Comparison of ENCODE assay signal across 12 mouse cellular contexts in the genomic region with DNA sequence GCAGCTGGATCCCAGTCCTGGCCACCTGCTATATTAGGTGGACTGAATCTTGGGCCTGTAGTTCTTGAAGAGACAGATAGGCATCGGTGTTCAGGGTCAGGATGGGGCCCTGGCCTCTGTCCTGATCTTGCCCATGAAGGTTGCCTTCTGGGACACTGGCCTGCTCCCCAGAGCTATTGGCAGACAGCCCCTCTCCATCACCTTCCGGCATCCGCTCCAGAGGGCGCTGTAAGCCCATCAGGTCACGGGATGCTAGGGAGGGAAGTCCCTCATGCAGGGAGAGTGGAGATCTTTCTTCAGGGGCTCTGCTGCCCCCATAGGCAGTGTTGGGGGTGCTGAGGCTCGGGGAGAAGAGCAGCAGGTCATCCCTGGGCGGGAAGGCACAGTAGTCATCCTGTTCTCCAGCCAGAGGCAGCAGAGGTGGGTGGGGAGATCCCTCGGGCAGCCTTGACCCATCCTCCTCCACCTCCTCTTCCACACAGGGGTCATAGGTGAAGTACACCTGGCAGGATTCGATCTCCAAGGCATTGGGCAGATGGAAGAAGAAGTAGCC. TPM values are rescaled to one million over a fixed set of nuclear protein-coding genes. Genes with fewer than 3 reads are reported as not detected.
DNase-seq lines count a peak whose midpoint lies in the region; ATAC-seq and TF ChIP-seq lines count a peak whose summit lies in the region.
"Had no signal": no experiment of that assay in that cellular context is flagged by ENCODE, and none has a peak within 500 bp of the region (broad histone marks: within the 10 kb centered on the region; RNA-seq: fewer than 3 reads in every experiment).

No protein-coding gene starts in this region.

- H3K4me3 ChIP-seq in heart, postnatal 0 days (ENCODE audit: low read depth, low read length): no peak overlapping the region
- no peak overlapping the region for H3K4me3 ChIP-seq in liver, embryonic 14.5 days (ENCODE audit: insufficient read depth in 1 of 2, low read depth in 2 of 2, low read length in 2 of 2)
- H3K4me3 ChIP-seq: neural tube, embryonic 15.5 days had no signal

- peak; percentile 20; the same call in 1 of the 2 replicates for TF ChIP-seq CTCF in heart, postnatal 0 days (IDR thresholded peaks at IDR 0.05; ENCODE audit: low read depth)
- TF ChIP-seq CTCF in liver, embryonic 14.5 days (IDR thresholded peaks at IDR 0.05; ENCODE audit: low read depth): peak; percentile 48

- no peak overlapping the region for H3K4me2 ChIP-seq in heart, postnatal 0 days (ENCODE audit: low read depth, low read length)
- H3K4me2 ChIP-seq in liver, embryonic 14.5 days (ENCODE audit: low read depth): no peak overlapping the region
- H3K4me2 ChIP-seq: neural tube, embryonic 15.5 days had no signal

- ATAC-seq in heart, postnatal 0 days (ENCODE audit: insufficient read depth, low read depth): no peak
- ATAC-seq in liver, embryonic 14.5 days (ENCODE audit: insufficient read depth): no peak

- H3K9me3 ChIP-seq in heart, postnatal 0 days (replicated peaks; ENCODE audit: control insufficient read depth, low read length): no peaks in the 10 kb centered on the region
- no peaks in the 10 kb centered on the region for H3K9me3 ChIP-seq in liver, embryonic 14.5 days (ENCODE audit: control insufficient read depth, low read length)
- H3K9me3 ChIP-seq: neural tube, embryonic 15.5 days had no signal

- TF ChIP-seq EP300 in heart, postnatal 0 days (IDR thresholded peaks at IDR 0.05; ENCODE audit: low read depth): no peak
- no peak for TF ChIP-seq EP300 in liver, embryonic 14.5 days (IDR thresholded peaks at IDR 0.05; ENCODE audit: low read depth)

- peaks cover 15% of the 10 kb centered on the region for H3K27me3 ChIP-seq in heart, postnatal 0 days (ENCODE audit: control insufficient read depth, insufficient read depth, low read length)
- no peaks in the 10 kb centered on the region for H3K27me3 ChIP-seq in liver, embryonic 14.5 days (ENCODE audit: control insufficient read depth, insufficient read depth, low read length)
- H3K27me3 ChIP-seq: neural tube, embryonic 15.5 days had no signal

- no peak for DNase-seq in heart, postnatal 0 days (ENCODE audit: low spot score)
- no peak for DNase-seq in heart, adult 8-10 months (ENCODE audit: low spot score)
- DNase-seq in lung, postnatal 10 days: peak; percentile 38
- no peak for DNase-seq in lung, postnatal 25 days (ENCODE audit: low spot score)
- peak; percentile 67 for DNase-seq in cerebellum, adult 9-10 months
- no peak for DNase-seq in liver, embryonic 14.5 days (ENCODE audit: low read depth in 3 of 3, low spot score in 3 of 3)
- DNase-seq in adipocyte (ENCODE audit: low spot score): no peak
- no peak for DNase-seq in gastrocnemius, postnatal 25 days
- DNase-seq: kidney, postnatal 10 days; lung, adult 2 months; midbrain, embryonic 14.5 days had no signal

- peaks cover 8% of the 10 kb centered on the region; the same call in 1 of the 2 replicates for H3K4me1 ChIP-seq in heart, postnatal 0 days (ENCODE audit: control insufficient read depth, insufficient read depth)
- 0 out of 4 replicates have a peak, but pooled peaks cover 0 to 2% of the 10 kb centered on the region in 2 experiments for H3K4me1 ChIP-seq in liver, embryonic 14.5 days (replicated peaks; ENCODE audit: control insufficient read depth in 2 of 2, insufficient read depth in 2 of 2, low read length in 1 of 2)
- H3K4me1 ChIP-seq: neural tube, embryonic 15.5 days had no signal

- no peaks in the 10 kb centered on the region for H3K36me3 ChIP-seq in heart, postnatal 0 days (replicated peaks; ENCODE audit: control insufficient read depth, insufficient read depth, low read length)
- no peaks in the 10 kb centered on the region for H3K36me3 ChIP-seq in liver, embryonic 14.5 days (replicated peaks; ENCODE audit: control insufficient read depth, insufficient read depth, low read depth)
- H3K36me3 ChIP-seq: neural tube, embryonic 15.5 days had no signal

- no peak overlapping the region for H3K9ac ChIP-seq in heart, postnatal 0 days (replicated peaks; ENCODE audit: low read depth, low read length)
- no peak overlapping the region for H3K9ac ChIP-seq in liver, embryonic 14.5 days (replicated peaks)
- H3K9ac ChIP-seq: neural tube, embryonic 15.5 days had no signal

- H3K27ac ChIP-seq in heart, postnatal 0 days (ENCODE audit: low read depth): no peak overlapping the region
- H3K27ac ChIP-seq in liver, embryonic 14.5 days: no peak overlapping the region
- H3K27ac ChIP-seq: neural tube, embryonic 15.5 days had no signal

- 43% methylated on average over 9 of the region's 9 CpGs for WGBS in heart, postnatal 0 days
- WGBS in liver, embryonic 14.5 days (ENCODE audit: insufficient replicate concordance): 41% methylated on average over 9 of the region's 9 CpGs

RNA-seq across cellular contexts. Expression of a gene that starts 13.1 kb away (rescaled TPM):
- total RNA-seq in heart, postnatal 0 days (2014; rRNA removed; ENCODE audit: low replicate concordance): 0.50 TPM in 1 of 2 replicates, not detected in the other
- polyA plus RNA-seq in heart, postnatal 0 days (2015; fragmentation: Nextera tagmentation; extraction: Ambion mirVana): 0.29 and 0.49 TPM in 2 replicates
- total RNA-seq in heart, adult 8-10 months (2022): not detected
- polyA plus RNA-seq in liver, embryonic 14.5 days (2012; rRNA removed): 11.9 and 14.4 TPM in 2 replicates
- polyA plus RNA-seq in liver, embryonic 14.5 days (2014; fragmentation: Nextera tagmentation; extraction: Ambion mirVana): 9.8 and 10.7 TPM in 2 replicates
- not detected for total RNA-seq in gastrocnemius, postnatal 25 days (2021)

RNA-seq across cellular contexts. Expression of a gene that starts 13.5 kb away (rescaled TPM):
- total RNA-seq in heart, postnatal 0 days (2014; rRNA removed; ENCODE audit: low replicate concordance): 0.12 TPM in 1 of 2 replicates, not detected in the other
- 0.08 TPM in 2 replicates for polyA plus RNA-seq in heart, postnatal 0 days (2015; fragmentation: Nextera tagmentation; extraction: Ambion mirVana)
- total RNA-seq in heart, adult 8-10 months (2022): under 1 TPM; 0.13 to 0.57 (median 0.34) TPM
- 0.26 and 0.29 TPM in 2 replicates for polyA plus RNA-seq in liver, embryonic 14.5 days (2012; rRNA removed)
- 0.37 and 0.52 TPM in 2 replicates for polyA plus RNA-seq in liver, embryonic 14.5 days (2014; fragmentation: Nextera tagmentation; extraction: Ambion mirVana)
- not detected for total RNA-seq in gastrocnemius, postnatal 25 days (2021)

RNA-seq across cellular contexts. Expression of a gene that starts 49.7 kb away (rescaled TPM):
- 22.1 and 23.0 TPM in 2 replicates for total RNA-seq in heart, postnatal 0 days (2014; rRNA removed; ENCODE audit: low replicate concordance)
- 27.4 and 29.9 TPM in 2 replicates for polyA plus RNA-seq in heart, postnatal 0 days (2015; fragmentation: Nextera tagmentation; extraction: Ambion mirVana)
- 10 to 100 TPM in 1 of 4 experiments, 1 to 10 TPM in 3; 8.2 to 12.6 (median 9.5) TPM for total RNA-seq in heart, adult 8-10 months (2022)
- 4.1 and 4.6 TPM in 2 replicates for polyA plus RNA-seq in liver, embryonic 14.5 days (2012; rRNA removed)
- 4.7 and 5.0 TPM in 2 replicates for polyA plus RNA-seq in liver, embryonic 14.5 days (2014; fragmentation: Nextera tagmentation; extraction: Ambion mirVana)
- total RNA-seq in gastrocnemius, postnatal 25 days (2021): 10 to 100 TPM; 16.4 to 16.8 TPM

RNA-seq across cellular contexts. Expression of a gene that starts 53.2 kb away (rescaled TPM):
- total RNA-seq in heart, postnatal 0 days (2014; rRNA removed; ENCODE audit: low replicate concordance): 38.4 and 49.8 TPM in 2 replicates
- polyA plus RNA-seq in heart, postnatal 0 days (2015; fragmentation: Nextera tagmentation; extraction: Ambion mirVana): 15.7 and 17.8 TPM in 2 replicates
- total RNA-seq in heart, adult 8-10 months (2022): 10 to 100 TPM; 17.9 to 26.9 (median 20.2) TPM
- polyA plus RNA-seq in liver, embryonic 14.5 days (2012; rRNA removed): 7.1 and 8.7 TPM in 2 replicates
- 3.0 and 3.3 TPM in 2 replicates for polyA plus RNA-seq in liver, embryonic 14.5 days (2014; fragmentation: Nextera tagmentation; extraction: Ambion mirVana)
- 10 to 100 TPM; 15.8 to 22.8 TPM for total RNA-seq in gastrocnemius, postnatal 25 days (2021)

Comparison
In these comparisons a context has a peak if more than half of its experiments do, and no peak if none do; other contexts are left out.
1. DNase-seq: peak in lung, postnatal 10 days (single experiment) and cerebellum, adult 9-10 months (single experiment); none in heart, postnatal 0 days (single experiment), heart, adult 8-10 months (single experiment), lung, postnatal 25 days (single experiment), liver, embryonic 14.5 days (0 of 3), adipocyte (single experiment) and gastrocnemius, postnatal 25 days (single experiment).